Mouse (Mus musculus) liver, embryonic 12.5 days (tissue): ENCODE measurements at regions not wholly inside any gene's neighbourhood (a gene's known extent, or its start where the extent isn't known, plus 50 kb on each side); places are given as distances from the start of the nearest gene placed in this dataset.

Experiments used
- ATAC-seq: fragments of 200-750 bp; cut with Nextera tagmentation; 2 replicates; pipeline ENCODE4 v1.8.0; 2017; ENCODE audit warnings: moderate number of reproducible peaks, mild to moderate bottlenecking, moderate library complexity
- H3K27ac ChIP-seq: fragments of 300-500 bp; sonication (generic); 2 replicates; pipeline ENCODE4 v1.5.1; 2016; ENCODE audit warnings: mild to moderate bottlenecking
- H3K27me3 ChIP-seq: fragments of 300-500 bp; sonication (generic); replicated peaks from 2 replicates; pipeline ENCODE4 v1.6.1; 2016; ENCODE audit warnings: mild to moderate bottlenecking, moderate library complexity
- H3K36me3 ChIP-seq: fragments of 300-500 bp; sonication (generic); 2 replicates; pipeline ENCODE4 v1.6.1; 2016; ENCODE audit warnings: mild to moderate bottlenecking, moderate library complexity
- H3K4me1 ChIP-seq: fragments of 300-500 bp; sonication (generic); 2 replicates; pipeline ENCODE4 v1.6.1; 2016
- H3K4me2 ChIP-seq: fragments of 300-500 bp; sonication (generic); 2 replicates; pipeline ENCODE4 v1.6.1; 2016; ENCODE audit warnings: mild to moderate bottlenecking, moderate library complexity
- H3K4me3 ChIP-seq: fragments of 300-500 bp; sonication (generic); 2 replicates; pipeline ENCODE4 v1.5.1; 2016; ENCODE audit warnings: mild to moderate bottlenecking, moderate library complexity
- H3K9ac ChIP-seq: fragments of 300-500 bp; sonication (generic); 2 replicates; pipeline ENCODE4 v1.6.1; 2016; ENCODE audit warnings: mild to moderate bottlenecking, moderate library complexity
- H3K9me3 ChIP-seq: fragments of 300-500 bp; sonication (generic); replicated peaks from 2 replicates; pipeline ENCODE4 v1.6.1; 2016; ENCODE audit warnings: mild to moderate bottlenecking, moderate library complexity
- WGBS: fragments of 180-500 bp; shearing (Covaris S2); methylation state at CpG from one replicate; pipeline ENCODE4 v1.1.7; 2016; ENCODE audit not compliant: insufficient replicate concordance; 5-methylcytosine and 5-hydroxymethylcytosine counted together

GRCm38 (mm10) chr15:93189266-93189855, 85.6 kb downstream of the Gxylt1 start:
- ATAC-seq, result no peak
- H3K9ac ChIP-seq, result no peak overlapping the region
- no peaks in the 10 kb centered on the region for H3K27me3 ChIP-seq
- H3K4me2 ChIP-seq, result no peak overlapping the region
- H3K4me3 ChIP-seq, result no peak overlapping the region
- no peak overlapping the region for H3K27ac ChIP-seq
- no peaks in the 10 kb centered on the region for H3K4me1 ChIP-seq
- whole genome bisulfite sequencing, result 71% methylated on average over 7 of the region's 7 CpGs
- H3K36me3 ChIP-seq, result no peaks in the 10 kb centered on the region
- H3K9me3 ChIP-seq, result peaks cover 17% of the 10 kb centered on the region

- no peak overlapping the region for H3K9ac ChIP-seq
- no peaks in the 10 kb centered on the region for H3K36me3 ChIP-seq
- no peaks in the 10 kb centered on the region for H3K9me3 ChIP-seq
- no peak for ATAC-seq
- no peak overlapping the region for H3K27ac ChIP-seq
- H3K4me3 ChIP-seq, result no peak overlapping the region
- no peaks in the 10 kb centered on the region for H3K4me1 ChIP-seq
- WGBS, result 64% methylated on average over 5 of the region's 5 CpGs
- H3K27me3 ChIP-seq, result no peaks in the 10 kb centered on the region
- H3K4me2 ChIP-seq, result no peak overlapping the region
These were observed 98.8 kb downstream of the Gxylt1 start for GRCm38 (mm10) chr15:93176221-93176620.

- Histone ChIP-seq H3K27me3 (no peaks in the 10 kb centered on the region), H3K9ac (no peak overlapping the region), H3K36me3 (no peaks in the 10 kb centered on the region), H3K9me3 (0 out of 2 replicates have a peak, but pooled peaks cover 3% of the 10 kb centered on the region), H3K27ac (no peak overlapping the region), H3K4me3 (no peak overlapping the region), H3K4me1 (no peaks in the 10 kb centered on the region), H3K4me2 (no peak overlapping the region)
- ATAC-seq, result no peak
- 71% methylated on average over 3 of the region's 3 CpGs for WGBS
These were observed 106.2 kb downstream of the Gxylt1 start for GRCm38 (mm10) chr15:93168784-93169183.

- no peak for ATAC-seq
- no peak overlapping the region for H3K9ac ChIP-seq
These were observed 107.5 kb downstream of the Gxylt1 start for GRCm38 (mm10) chr15:93167451-93167850.

GRCm38 (mm10) chr15:93161924-93162910, 112.8 kb downstream of the Gxylt1 start:
- Histone ChIP-seq H3K9me3 (no peaks in the 10 kb centered on the region), H3K4me1 (no peaks in the 10 kb centered on the region), H3K9ac (no peak overlapping the region), H3K4me3 (no peak overlapping the region), H3K36me3 (no peaks in the 10 kb centered on the region), H3K4me2 (no peak overlapping the region), H3K27me3 (no peaks in the 10 kb centered on the region), H3K27ac (no peak overlapping the region)
- 63% methylated on average over 25 of the region's 25 CpGs for WGBS
- ATAC-seq, result no peak

More at GRCm38 (mm10) chr15:93167451-93167850, 107.5 kb downstream of the Gxylt1 start:
- Histone ChIP-seq H3K4me1 (no peaks in the 10 kb centered on the region), H3K36me3 (no peaks in the 10 kb centered on the region), H3K27me3 (no peaks in the 10 kb centered on the region), H3K4me3 (no peak overlapping the region), H3K4me2 (no peak overlapping the region), H3K27ac (no peak overlapping the region), H3K9me3 (0 out of 2 replicates have a peak, but pooled peaks cover 3% of the 10 kb centered on the region)
- WGBS, result 81% methylated on average over 9 of the region's 9 CpGs

GRCm38 (mm10) chr15:93161329-93161728, 113.7 kb downstream of the Gxylt1 start:
- H3K4me3 ChIP-seq, result no peak overlapping the region
- no peak overlapping the region for H3K9ac ChIP-seq
- ATAC-seq, result no peak
- 67% methylated on average over 7 of the region's 7 CpGs for WGBS
- H3K27ac ChIP-seq, result no peak overlapping the region
- no peaks in the 10 kb centered on the region for H3K36me3 ChIP-seq
- no peaks in the 10 kb centered on the region for H3K27me3 ChIP-seq
- no peak overlapping the region for H3K4me2 ChIP-seq
- H3K9me3 ChIP-seq, result no peaks in the 10 kb centered on the region
- H3K4me1 ChIP-seq, result no peaks in the 10 kb centered on the region

- no peaks in the 10 kb centered on the region for H3K27me3 ChIP-seq
- no peaks in the 10 kb centered on the region for H3K36me3 ChIP-seq
- no peak overlapping the region for H3K4me2 ChIP-seq
- no peak overlapping the region for H3K27ac ChIP-seq
- H3K9me3 ChIP-seq, result no peaks in the 10 kb centered on the region
- no peak for ATAC-seq
- H3K9ac ChIP-seq, result no peak overlapping the region
- no peak overlapping the region for H3K4me3 ChIP-seq
- no peaks in the 10 kb centered on the region for H3K4me1 ChIP-seq
- WGBS, result 63% methylated on average over 3 of the region's 3 CpGs
These were observed 119.2 kb downstream of the Gxylt1 start for GRCm38 (mm10) chr15:93155756-93156155.

GRCm38 (mm10) chr15:93154022-93154421, 121.0 kb downstream of the Gxylt1 start:
- H3K27me3 ChIP-seq, result no peaks in the 10 kb centered on the region
- H3K4me2 ChIP-seq, result no peak overlapping the region
- no peak overlapping the region for H3K9ac ChIP-seq
- WGBS, result 45% methylated on average over 4 of the region's 4 CpGs
- H3K4me1 ChIP-seq, result no peaks in the 10 kb centered on the region
- ATAC-seq, result no peak
- H3K27ac ChIP-seq, result no peak overlapping the region
- no peaks in the 10 kb centered on the region for H3K36me3 ChIP-seq
- H3K9me3 ChIP-seq, result no peaks in the 10 kb centered on the region
- no peak overlapping the region for H3K4me3 ChIP-seq

- no peaks in the 10 kb centered on the region for H3K9me3 ChIP-seq
- no peaks in the 10 kb centered on the region for H3K27me3 ChIP-seq
- H3K27ac ChIP-seq, result no peak overlapping the region
- H3K4me3 ChIP-seq, result no peak overlapping the region
- no peak overlapping the region for H3K4me2 ChIP-seq
- 56% methylated on average over 9 of the region's 9 CpGs for WGBS
- no peak for ATAC-seq
- no peaks in the 10 kb centered on the region for H3K4me1 ChIP-seq
- no peak overlapping the region for H3K9ac ChIP-seq
- no peaks in the 10 kb centered on the region for H3K36me3 ChIP-seq
These were observed 130.1 kb downstream of the Gxylt1 start for GRCm38 (mm10) chr15:93144899-93145298.

GRCm38 (mm10) chr15:93144264-93144663, 130.7 kb downstream of the Gxylt1 start:
- no peak overlapping the region for H3K4me2 ChIP-seq
- H3K27me3 ChIP-seq, result no peaks in the 10 kb centered on the region
- no peaks in the 10 kb centered on the region for H3K4me1 ChIP-seq
- H3K4me3 ChIP-seq, result no peak overlapping the region
- H3K36me3 ChIP-seq, result no peaks in the 10 kb centered on the region
- no peak overlapping the region for H3K27ac ChIP-seq
- 61% methylated on average over 4 of the region's 4 CpGs for WGBS
- no peak for ATAC-seq
- H3K9ac ChIP-seq, result no peak overlapping the region
- no peaks in the 10 kb centered on the region for H3K9me3 ChIP-seq

GRCm38 (mm10) chr15:93133379-93133778, 141.6 kb downstream of the Gxylt1 start:
- H3K36me3 ChIP-seq, result no peaks in the 10 kb centered on the region
- H3K4me2 ChIP-seq, result no peak overlapping the region
- no peaks in the 10 kb centered on the region for H3K4me1 ChIP-seq
- H3K27me3 ChIP-seq, result no peaks in the 10 kb centered on the region
- no peak overlapping the region for H3K4me3 ChIP-seq
- no peak overlapping the region for H3K9ac ChIP-seq
- H3K9me3 ChIP-seq, result no peaks in the 10 kb centered on the region
- no peak overlapping the region for H3K27ac ChIP-seq
- WGBS, result 70% methylated on average over 18 of the region's 18 CpGs
- ATAC-seq, result no peak

- Histone ChIP-seq H3K27me3 (no peaks in the 10 kb centered on the region), H3K9ac (no peak overlapping the region), H3K9me3 (no peaks in the 10 kb centered on the region), H3K4me2 (no peak overlapping the region), H3K4me1 (no peaks in the 10 kb centered on the region), H3K27ac (no peak overlapping the region), H3K36me3 (no peaks in the 10 kb centered on the region), H3K4me3 (no peak overlapping the region)
- ATAC-seq, result no peak
These were observed 143.9 kb downstream of the Gxylt1 start for GRCm38 (mm10) chr15:93131056-93131455.
